Mouse (Mus musculus): ENCODE results near the gene Rreb1. TPM values are rescaled to one million over a fixed set of nuclear protein-coding genes. Genes with fewer than 3 reads are reported as not detected.

The Rreb1 gene
- polyA plus RNA-seq, 1 experiment from 2014 or later: 13.0 TPM

GRCm38 (mm10) chr13:37974731-37975130 lies 196.5 kb downstream of the Rreb1 start:
- Histone ChIP-seq H3K4me3 (ENCODE audit: low read length) (no peak overlapping the region), H3K27ac (ENCODE audit: low read length) (no peak overlapping the region), H3K9ac (ENCODE audit: low read length) (no peak overlapping the region), H3K4me1 (ENCODE audit: control insufficient read depth, insufficient read depth, low read length) (no peaks in the 10 kb centered on the region), H3K4me2 (ENCODE audit: low read depth, low read length) (no peak overlapping the region), H3K36me3 (ENCODE audit: control insufficient read depth, insufficient read depth) (peaks cover 19% of the 10 kb centered on the region), H3K9me3 (replicated peaks; ENCODE audit: control insufficient read depth, low read length) (no peaks in the 10 kb centered on the region), H3K27me3 (ENCODE audit: control insufficient read depth, insufficient read depth, low read length) (no peaks in the 10 kb centered on the region)
- 81% methylated on average over 5 of the region's 5 CpGs for WGBS
- no peak for ATAC-seq (replicated peaks; ENCODE audit: extremely low read depth, insufficient read depth, low FRiP score)

GRCm38 (mm10) chr13:37979506-37979905 lies 201.3 kb downstream of the Rreb1 start:
- H3K9me3 ChIP-seq (replicated peaks; ENCODE audit: control insufficient read depth, low read length): no peaks in the 10 kb centered on the region
- no peak overlapping the region for H3K4me3 ChIP-seq (ENCODE audit: low read length)
- 91% methylated on average over 12 of the region's 12 CpGs for whole genome bisulfite sequencing
- no peak overlapping the region for H3K9ac ChIP-seq (ENCODE audit: low read length)
- no peaks in the 10 kb centered on the region for H3K27me3 ChIP-seq (ENCODE audit: control insufficient read depth, insufficient read depth, low read length)
- H3K4me1 ChIP-seq (ENCODE audit: control insufficient read depth, insufficient read depth, low read length): no peaks in the 10 kb centered on the region
- peaks cover 53% of the 10 kb centered on the region for H3K36me3 ChIP-seq (ENCODE audit: control insufficient read depth, insufficient read depth)
- ATAC-seq (replicated peaks; ENCODE audit: extremely low read depth, insufficient read depth, low FRiP score): no peak
- no peak overlapping the region for H3K4me2 ChIP-seq (ENCODE audit: low read depth, low read length)
- H3K27ac ChIP-seq (ENCODE audit: low read length): no peak overlapping the region

- Histone ChIP-seq H3K27me3 (ENCODE audit: control insufficient read depth, insufficient read depth, low read length) (no peaks in the 10 kb centered on the region), H3K27ac (ENCODE audit: low read length) (no peak overlapping the region), H3K36me3 (ENCODE audit: control insufficient read depth, insufficient read depth) (peaks cover 57% of the 10 kb centered on the region), H3K4me1 (ENCODE audit: control insufficient read depth, insufficient read depth, low read length) (no peaks in the 10 kb centered on the region), H3K4me3 (ENCODE audit: low read length) (no peak overlapping the region), H3K9me3 (replicated peaks; ENCODE audit: control insufficient read depth, low read length) (no peaks in the 10 kb centered on the region), H3K9ac (ENCODE audit: low read length) (no peak overlapping the region), H3K4me2 (ENCODE audit: low read depth, low read length) (no peak overlapping the region)
- 92% methylated on average over 10 of the region's 10 CpGs for WGBS
- ATAC-seq (replicated peaks; ENCODE audit: extremely low read depth, insufficient read depth, low FRiP score): no peak
These were observed 202.1 kb downstream of the Rreb1 start for GRCm38 (mm10) chr13:37980346-37980745.

GRCm38 (mm10) chr13:37981063-37981462 lies 202.9 kb downstream of the Rreb1 start:
- H3K9me3 ChIP-seq (replicated peaks; ENCODE audit: control insufficient read depth, low read length): no peaks in the 10 kb centered on the region
- WGBS: 84% methylated on average over 5 of the region's 5 CpGs
- ATAC-seq (replicated peaks; ENCODE audit: extremely low read depth, insufficient read depth, low FRiP score): no peak

DNA sequence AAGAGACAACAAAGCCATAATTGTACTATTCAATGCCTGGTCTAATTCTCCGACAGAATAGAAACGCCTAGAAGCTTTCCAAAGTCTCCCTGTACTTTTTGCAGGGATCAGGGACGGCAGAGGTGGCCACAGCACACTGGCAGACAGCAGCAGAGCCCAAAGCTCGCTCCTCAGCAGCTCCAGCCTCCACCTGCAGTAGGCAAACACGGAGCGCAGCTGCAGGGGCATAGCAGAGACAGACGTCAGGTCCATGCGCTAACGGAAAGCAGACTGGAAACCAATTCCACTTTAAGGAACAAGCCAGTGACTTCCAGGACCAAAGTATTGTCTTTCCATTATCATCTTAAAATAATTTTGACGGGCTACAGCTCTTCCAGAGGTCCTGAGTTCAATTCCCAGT lies 208.0 kb downstream of the Rreb1 start:
- no peaks in the 10 kb centered on the region for H3K27me3 ChIP-seq (ENCODE audit: control insufficient read depth, insufficient read depth, low read length)
- H3K4me3 ChIP-seq (ENCODE audit: low read length): no peak overlapping the region
- H3K27ac ChIP-seq (ENCODE audit: low read length): no peak overlapping the region
- no peak for ATAC-seq (replicated peaks; ENCODE audit: extremely low read depth, insufficient read depth, low FRiP score)
- peaks cover 69% of the 10 kb centered on the region for H3K36me3 ChIP-seq (ENCODE audit: control insufficient read depth, insufficient read depth)
- no peak overlapping the region for H3K9ac ChIP-seq (ENCODE audit: low read length)
- H3K4me1 ChIP-seq (ENCODE audit: control insufficient read depth, insufficient read depth, low read length): no peaks in the 10 kb centered on the region
- no peaks in the 10 kb centered on the region for H3K9me3 ChIP-seq (replicated peaks; ENCODE audit: control insufficient read depth, low read length)
- H3K4me2 ChIP-seq (ENCODE audit: low read depth, low read length): no peak overlapping the region
- 88% methylated on average over 10 of the region's 10 CpGs for WGBS

More at GRCm38 (mm10) chr13:37981063-37981462, 202.9 kb downstream of the Rreb1 start:
- Histone ChIP-seq H3K36me3 (ENCODE audit: control insufficient read depth, insufficient read depth) (peaks cover 61% of the 10 kb centered on the region), H3K27me3 (ENCODE audit: control insufficient read depth, insufficient read depth, low read length) (no peaks in the 10 kb centered on the region), H3K4me3 (ENCODE audit: low read length) (no peak overlapping the region), H3K4me1 (ENCODE audit: control insufficient read depth, insufficient read depth, low read length) (no peaks in the 10 kb centered on the region), H3K9ac (ENCODE audit: low read length) (no peak overlapping the region), H3K27ac (ENCODE audit: low read length) (no peak overlapping the region), H3K4me2 (ENCODE audit: low read depth, low read length) (no peak overlapping the region)

DNA sequence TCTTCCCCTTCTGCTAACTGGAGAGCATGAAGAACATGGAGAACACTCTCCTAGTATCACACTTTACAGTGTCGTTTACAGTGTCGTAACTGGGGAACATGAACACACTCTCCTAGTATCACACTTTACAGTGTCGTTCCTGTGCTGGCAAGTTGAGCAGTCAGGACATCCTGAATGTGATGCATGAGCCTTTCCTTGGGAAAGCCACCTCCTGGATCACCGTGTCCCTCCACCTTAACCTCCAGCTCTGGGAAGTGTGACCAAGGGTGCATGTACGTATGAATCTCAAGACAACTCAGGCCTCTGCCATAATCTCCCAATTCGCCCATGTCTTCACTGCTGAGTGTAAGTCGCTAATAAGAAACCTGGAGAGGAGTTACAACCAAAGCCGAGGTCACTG lies 211.5 kb downstream of the Rreb1 start:
- Histone ChIP-seq H3K4me2 (ENCODE audit: low read depth, low read length) (no peak overlapping the region), H3K27me3 (ENCODE audit: control insufficient read depth, insufficient read depth, low read length) (no peaks in the 10 kb centered on the region), H3K9me3 (replicated peaks; ENCODE audit: control insufficient read depth, low read length) (no peaks in the 10 kb centered on the region), H3K4me1 (ENCODE audit: control insufficient read depth, insufficient read depth, low read length) (peaks cover 5% of the 10 kb centered on the region), H3K27ac (ENCODE audit: low read length) (no peak overlapping the region), H3K36me3 (ENCODE audit: control insufficient read depth, insufficient read depth) (peaks cover 46% of the 10 kb centered on the region), H3K9ac (ENCODE audit: low read length) (no peak overlapping the region), H3K4me3 (ENCODE audit: low read length) (no peak overlapping the region)
- WGBS: 84% methylated on average over 8 of the region's 8 CpGs
- no peak for ATAC-seq (replicated peaks; ENCODE audit: extremely low read depth, insufficient read depth, low FRiP score)

DNA sequence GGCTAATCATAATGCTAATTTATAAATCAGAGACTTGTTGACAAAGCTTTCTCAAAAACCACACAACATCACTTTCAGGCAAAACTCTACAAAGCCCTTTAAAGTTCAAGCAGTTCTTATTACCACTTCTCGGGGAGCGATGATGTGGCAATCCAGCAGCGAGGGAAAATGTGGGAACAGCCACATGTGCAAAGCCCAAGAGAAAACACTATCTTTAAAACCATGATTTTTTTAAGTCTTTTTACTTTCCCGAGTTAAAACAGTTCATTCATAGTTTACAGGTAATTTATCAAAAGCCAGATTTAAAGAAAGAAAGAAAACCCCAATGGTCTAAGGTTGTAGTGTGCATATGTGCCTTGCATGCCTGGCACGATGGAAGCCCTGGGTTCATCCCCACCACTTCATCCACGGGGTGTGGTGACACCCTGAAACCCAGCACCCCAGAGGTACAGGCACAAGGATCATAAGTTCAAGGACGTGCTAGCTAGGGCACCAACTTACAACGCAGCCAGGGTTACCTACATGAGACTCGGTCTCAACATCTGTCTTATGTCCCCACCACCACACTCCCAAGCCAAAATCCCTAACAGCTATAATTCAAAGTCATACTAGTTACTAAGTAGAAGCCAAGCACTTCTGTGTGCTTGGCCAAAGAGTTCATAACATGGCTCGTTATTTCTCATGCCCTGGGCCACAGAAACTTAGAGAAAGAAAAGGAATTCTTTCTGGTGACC lies 214.6 kb downstream of the Rreb1 start:
- Histone ChIP-seq H3K27ac (ENCODE audit: low read length) (no peak overlapping the region; the same call in 1 of the 2 replicates), H3K9me3 (replicated peaks; ENCODE audit: control insufficient read depth, low read length) (no peaks in the 10 kb centered on the region), H3K4me3 (ENCODE audit: low read length) (peak overlapping the region; percentile 96), H3K4me1 (ENCODE audit: control insufficient read depth, insufficient read depth, low read length) (peaks cover 5% of the 10 kb centered on the region), H3K4me2 (ENCODE audit: low read depth, low read length) (peak overlapping the region; percentile 77), H3K27me3 (ENCODE audit: control insufficient read depth, insufficient read depth, low read length) (no peaks in the 10 kb centered on the region), H3K9ac (ENCODE audit: low read length) (peak overlapping the region; percentile 96), H3K36me3 (ENCODE audit: control insufficient read depth, insufficient read depth) (peaks cover 23% of the 10 kb centered on the region)
- ATAC-seq (replicated peaks; ENCODE audit: extremely low read depth, insufficient read depth, low FRiP score): no peak
- 10% methylated on average over 10 of the region's 10 CpGs for WGBS

DNA sequence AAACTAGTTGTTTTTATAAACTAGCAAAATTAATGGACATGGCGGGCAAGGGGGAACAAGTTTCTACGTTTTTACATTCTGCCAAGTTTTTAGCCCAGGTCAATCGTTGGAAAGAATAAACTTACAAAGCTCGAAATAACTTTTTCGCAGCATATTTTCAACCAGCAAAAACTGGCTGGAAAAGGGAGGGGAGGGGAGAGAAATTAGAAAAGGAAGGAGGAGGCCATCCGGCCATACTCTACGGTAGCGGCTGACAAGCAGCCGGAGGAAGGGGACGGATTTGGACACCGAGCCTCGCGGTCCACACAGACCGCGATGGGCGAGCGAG lies 215.1 kb downstream of the Rreb1 start:
- Histone ChIP-seq H3K9me3 (replicated peaks; ENCODE audit: control insufficient read depth, low read length) (no peaks in the 10 kb centered on the region), H3K36me3 (ENCODE audit: control insufficient read depth, insufficient read depth) (peaks cover 21% of the 10 kb centered on the region), H3K9ac (ENCODE audit: low read length) (peak overlapping the region; percentile 96), H3K4me3 (ENCODE audit: low read length) (peak overlapping the region; percentile 96), H3K27ac (ENCODE audit: low read length) (peak overlapping the region; percentile 94), H3K4me1 (ENCODE audit: control insufficient read depth, insufficient read depth, low read length) (peaks cover 5% of the 10 kb centered on the region), H3K27me3 (ENCODE audit: control insufficient read depth, insufficient read depth, low read length) (no peaks in the 10 kb centered on the region), H3K4me2 (ENCODE audit: low read depth, low read length) (peak overlapping the region; percentile 77)
- 0% methylated on average over 17 of the region's 17 CpGs for WGBS
- peak; percentile 56 for ATAC-seq (replicated peaks; ENCODE audit: extremely low read depth, insufficient read depth, low FRiP score)

GRCm38 (mm10) chr13:37993704-37994404 lies 215.7 kb downstream of the Rreb1 start, which contains the start of gene Ssr1:
Gene Ssr1 (minus strand): TSS chr13:37994217.
- Histone ChIP-seq H3K9ac (ENCODE audit: low read length) (peak within 1 kb of the TSS; percentile 96), H3K27me3 (ENCODE audit: control insufficient read depth, insufficient read depth, low read length) (no peaks in the 10 kb centered on the region), H3K36me3 (ENCODE audit: control insufficient read depth, insufficient read depth) (peaks cover 17% of the 10 kb centered on the region), H3K4me3 (ENCODE audit: low read length) (peak within 1 kb of the TSS; percentile 96), H3K27ac (ENCODE audit: low read length) (peak within 1 kb of the TSS; percentile 94), H3K4me2 (ENCODE audit: low read depth, low read length) (peak within 1 kb of the TSS; percentile 77), H3K9me3 (replicated peaks; ENCODE audit: control insufficient read depth, low read length) (no peaks in the 10 kb centered on the region), H3K4me1 (ENCODE audit: control insufficient read depth, insufficient read depth, low read length) (peaks cover 5% of the 10 kb centered on the region)
- WGBS: 2% methylated on average over 65 of the region's 89 CpGs
- ATAC-seq (replicated peaks; ENCODE audit: extremely low read depth, insufficient read depth, low FRiP score): peak; percentile 99

Data from heart, embryonic 16.5 days (tissue).